Mouse (Mus musculus) ovary, postnatal 10 days (tissue): ENCODE data around the gene Psma7.

Experiments used
- DNase-seq: peaks from one replicate; pipeline ENCODE4 v3.0.0; 2022; ENCODE audit warnings: low spot score

The Psma7 gene

DNA sequence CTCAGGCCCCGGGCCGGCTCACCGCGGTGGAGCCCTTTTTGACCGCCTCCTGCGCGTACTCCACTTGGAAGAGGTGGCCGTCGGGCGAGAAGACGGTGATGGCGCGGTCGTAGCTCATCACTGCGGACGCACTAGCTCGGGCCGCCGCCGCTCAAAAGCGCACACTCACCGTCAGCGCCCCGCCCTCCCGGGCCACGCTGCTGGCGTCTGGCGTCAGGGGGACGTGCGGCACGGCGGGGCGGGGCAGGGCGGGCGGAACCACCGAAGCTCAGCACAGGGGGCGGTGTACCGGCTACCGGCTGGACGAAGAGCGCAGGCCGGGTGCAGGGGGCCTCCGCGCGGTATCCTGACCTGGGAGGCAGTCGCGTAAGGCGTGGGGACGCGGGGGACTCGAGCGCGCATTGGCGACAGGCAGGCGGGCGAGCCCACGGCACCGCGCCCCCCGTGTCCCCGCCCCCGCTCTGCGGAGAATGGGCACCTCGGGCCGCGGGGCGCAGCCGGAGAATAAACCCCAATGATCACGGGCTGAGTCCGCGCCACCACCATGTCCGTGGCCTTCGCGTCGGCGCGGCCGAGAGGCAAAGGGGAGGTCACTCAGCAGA is at the start of gene Psma7, which contains the start of gene Ss18l1:
Gene Psma7 (minus strand): TSS at position 178 of the 602 bp plus-strand sequence.
Gene Ss18l1 (plus strand): TSS at position 254 of the 602 bp plus-strand sequence.
- DNase-seq, result peak; percentile 67

DNA sequence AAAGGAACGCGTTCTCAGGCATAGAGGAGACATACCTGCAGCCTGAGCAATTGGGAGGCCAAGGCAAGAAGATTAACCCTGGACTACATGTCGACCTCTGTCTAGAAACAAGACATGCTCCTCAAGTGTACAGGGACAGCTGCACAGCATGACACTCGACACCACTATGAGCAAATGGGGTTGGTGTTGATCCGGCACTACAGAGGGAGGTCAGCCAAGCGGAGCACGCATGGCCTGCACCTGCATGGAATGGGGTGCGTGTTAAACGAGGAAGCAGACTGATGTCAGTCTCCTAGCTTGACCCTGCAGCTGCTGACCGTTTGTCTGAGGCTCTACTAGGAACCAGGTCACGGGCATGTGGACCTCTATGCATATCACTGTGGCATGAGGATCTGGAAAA is 48.1 kb upstream of the Psma7 start:
- DNase-seq, result no peak

DNA sequence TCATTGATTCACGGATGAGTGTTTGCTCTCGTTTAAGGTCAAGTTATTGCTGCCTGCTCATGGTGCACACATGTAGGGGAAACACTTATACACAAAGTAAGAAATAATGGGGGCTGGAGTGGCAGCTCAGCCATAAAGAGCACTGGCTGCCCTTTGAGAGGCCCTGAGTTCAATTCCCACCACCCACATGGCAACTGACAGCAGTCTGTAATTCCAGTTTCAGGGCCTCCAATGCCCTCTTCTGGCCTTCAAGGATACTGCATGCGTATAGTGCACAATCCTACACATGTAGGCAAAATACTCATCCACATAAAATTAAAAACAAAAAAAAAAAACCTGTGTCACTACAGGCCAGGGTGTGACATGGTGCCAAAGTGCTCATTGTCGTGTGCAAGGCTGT is 45.2 kb upstream of the Psma7 start:
- no peak for DNase-seq

GRCm38 (mm10) chr2:180086637-180087027 is 44.4 kb upstream of the Psma7 start:
- no peak for DNase-seq

- DNase-seq, result no peak
Measured at GRCm38 (mm10) chr2:180085926-180086636, 43.8 kb upstream of the Psma7 start.

GRCm38 (mm10) chr2:180084565-180084964 is 42.3 kb upstream of the Psma7 start:
- no peak for DNase-seq

DNA sequence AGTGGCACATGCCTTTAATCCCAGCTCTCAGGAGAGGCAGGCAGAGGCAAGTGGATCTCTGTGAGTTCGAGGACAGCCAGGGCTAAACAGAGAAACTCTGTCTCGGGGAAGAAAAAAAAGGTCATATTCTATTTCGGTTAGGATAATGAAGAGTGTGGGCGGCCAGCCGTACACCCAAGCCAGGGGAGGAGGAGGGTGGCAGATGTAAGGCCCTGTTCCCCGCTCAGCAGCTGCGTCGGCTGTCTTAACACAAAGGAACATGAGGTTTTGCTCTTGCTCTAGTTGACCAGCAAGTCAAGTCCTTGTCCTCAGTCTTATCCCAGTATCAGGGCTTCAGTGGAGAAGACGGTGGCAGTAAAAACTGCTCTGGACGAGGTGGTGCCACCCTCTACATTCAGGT is 40.8 kb upstream of the Psma7 start:
- DNase-seq, result no peak

- no peak for DNase-seq
Measured at GRCm38 (mm10) chr2:180080680-180081079, 38.4 kb upstream of the Psma7 start.

DNA sequence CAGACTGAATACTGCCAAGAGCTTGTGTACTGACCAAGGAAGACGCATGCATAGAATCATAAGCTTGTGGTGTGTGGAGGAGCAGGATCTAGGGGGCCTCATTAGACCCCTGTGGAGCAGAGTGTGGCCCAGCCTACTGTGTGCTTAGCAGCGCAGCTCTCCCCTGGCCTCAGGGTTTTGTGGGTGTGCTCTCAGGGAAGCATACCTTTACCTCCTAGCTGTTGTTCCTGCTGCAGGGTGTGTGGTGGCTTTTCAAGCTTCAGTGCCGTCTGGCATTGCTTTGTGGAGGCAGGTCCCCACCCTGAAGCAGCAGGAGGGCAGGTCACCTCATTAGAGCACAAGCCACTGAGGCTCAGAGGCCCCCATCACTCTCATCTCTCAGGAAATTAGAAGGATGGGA is 35.4 kb upstream of the Psma7 start:
- DNase-seq, result no peak

- no peak for DNase-seq
Measured at GRCm38 (mm10) chr2:180072886-180073285, 30.7 kb upstream of the Psma7 start.

DNA sequence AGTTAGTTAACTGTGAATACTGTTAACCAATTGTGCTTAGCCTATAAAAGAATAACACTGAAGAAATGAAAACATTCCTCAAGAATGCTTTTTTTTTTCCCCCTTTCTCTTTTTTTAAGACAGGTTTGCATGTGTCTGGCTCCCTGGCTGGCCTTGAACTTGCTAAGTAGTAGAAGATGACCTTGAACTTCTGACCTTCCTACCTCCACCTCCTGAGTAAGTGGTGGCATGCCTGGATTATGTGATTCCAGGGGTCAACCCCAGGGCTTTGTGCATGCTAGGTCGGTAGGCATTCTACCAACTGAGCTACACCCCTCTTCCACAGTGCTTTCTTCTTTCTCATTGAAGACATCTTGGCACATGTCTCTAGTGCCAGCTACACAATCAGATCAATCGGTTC is 29.4 kb upstream of the Psma7 start:
- no peak for DNase-seq

DNA sequence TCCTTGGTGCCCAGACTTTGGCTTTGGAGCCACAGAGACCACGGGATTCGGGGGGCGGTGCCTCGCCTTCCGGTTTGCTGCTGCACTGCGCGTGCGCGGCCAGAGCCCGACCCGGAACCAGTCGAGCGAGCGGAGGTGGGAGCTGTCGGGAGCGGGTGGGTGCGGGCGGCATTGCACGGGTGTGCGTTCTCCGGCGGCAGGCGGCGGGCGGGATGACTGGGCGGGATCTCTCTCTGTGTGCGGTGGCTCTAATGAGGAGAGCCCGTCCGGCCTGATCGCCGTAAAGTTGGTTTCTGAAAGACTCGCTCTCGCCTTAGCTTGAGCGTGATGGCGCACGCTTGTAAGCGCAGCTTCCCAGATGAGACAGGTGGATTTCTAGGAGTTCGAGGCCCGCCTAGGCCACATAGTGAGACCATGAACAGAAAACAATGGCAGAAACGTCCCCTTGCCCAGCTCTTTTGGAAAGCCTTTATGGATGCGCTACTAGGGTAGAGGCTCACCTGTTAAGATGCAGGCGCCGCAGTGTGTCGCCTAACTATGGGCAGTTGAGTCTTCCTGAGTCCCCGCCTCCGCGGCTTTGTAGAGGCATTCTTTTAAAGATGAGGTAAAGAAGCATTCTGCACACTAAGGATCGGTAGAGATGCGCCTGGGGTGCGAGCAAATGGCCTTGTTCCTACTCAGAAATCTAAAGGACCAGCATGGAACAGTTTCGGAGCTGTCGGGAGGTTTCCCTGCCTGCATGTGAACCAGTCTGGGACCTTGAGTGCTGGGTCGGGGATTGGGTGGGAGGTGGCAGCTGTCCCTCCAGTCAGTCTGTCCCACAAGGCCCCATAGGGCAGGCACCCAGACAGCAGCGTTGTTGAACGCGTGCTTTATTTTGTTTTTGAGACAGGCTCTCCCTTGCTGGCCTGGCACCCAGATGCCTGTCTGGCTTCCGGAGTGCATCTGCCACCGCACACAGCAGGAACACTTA is 28.5 kb upstream of the Psma7 start, which contains the start of gene Mtg2:
Gene Mtg2 (plus strand): TSS at position 108 of the 973 bp plus-strand sequence.
- DNase-seq, result peak; percentile 93

DNA sequence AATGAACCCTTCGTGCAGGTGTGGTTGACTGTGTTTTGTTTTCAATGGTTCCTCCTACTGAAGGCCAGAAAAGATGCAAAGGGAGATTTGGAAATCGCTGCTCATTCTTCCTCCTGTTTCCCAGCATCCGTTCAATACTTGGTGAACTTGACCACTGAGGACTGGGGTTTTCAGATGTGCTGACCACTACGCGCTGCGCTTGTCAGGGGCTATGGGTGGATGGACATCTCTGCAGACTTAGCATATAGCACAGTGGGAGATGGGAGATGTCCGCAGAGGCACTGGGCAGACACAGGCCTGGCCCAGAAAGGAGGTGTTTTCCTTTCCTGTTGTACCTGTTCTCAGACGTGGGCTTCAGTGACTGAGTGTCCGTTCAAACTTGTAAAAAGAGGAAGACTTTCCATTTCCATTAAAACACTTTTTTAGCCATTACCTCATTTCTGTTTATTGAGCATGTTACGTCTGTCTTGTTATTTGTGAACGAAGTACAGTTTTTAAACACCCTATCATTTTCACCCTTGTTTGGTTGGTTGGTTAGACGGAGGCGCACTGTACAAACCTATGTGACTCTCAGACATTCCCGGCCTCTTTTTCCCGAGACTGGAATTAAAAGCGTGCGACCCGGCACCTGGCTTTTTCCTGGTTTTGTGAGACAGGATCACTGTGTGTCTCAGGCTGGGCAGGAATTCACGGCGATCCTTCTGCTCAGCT is 27.7 kb upstream of the Psma7 start:
- DNase-seq, result no peak

DNA sequence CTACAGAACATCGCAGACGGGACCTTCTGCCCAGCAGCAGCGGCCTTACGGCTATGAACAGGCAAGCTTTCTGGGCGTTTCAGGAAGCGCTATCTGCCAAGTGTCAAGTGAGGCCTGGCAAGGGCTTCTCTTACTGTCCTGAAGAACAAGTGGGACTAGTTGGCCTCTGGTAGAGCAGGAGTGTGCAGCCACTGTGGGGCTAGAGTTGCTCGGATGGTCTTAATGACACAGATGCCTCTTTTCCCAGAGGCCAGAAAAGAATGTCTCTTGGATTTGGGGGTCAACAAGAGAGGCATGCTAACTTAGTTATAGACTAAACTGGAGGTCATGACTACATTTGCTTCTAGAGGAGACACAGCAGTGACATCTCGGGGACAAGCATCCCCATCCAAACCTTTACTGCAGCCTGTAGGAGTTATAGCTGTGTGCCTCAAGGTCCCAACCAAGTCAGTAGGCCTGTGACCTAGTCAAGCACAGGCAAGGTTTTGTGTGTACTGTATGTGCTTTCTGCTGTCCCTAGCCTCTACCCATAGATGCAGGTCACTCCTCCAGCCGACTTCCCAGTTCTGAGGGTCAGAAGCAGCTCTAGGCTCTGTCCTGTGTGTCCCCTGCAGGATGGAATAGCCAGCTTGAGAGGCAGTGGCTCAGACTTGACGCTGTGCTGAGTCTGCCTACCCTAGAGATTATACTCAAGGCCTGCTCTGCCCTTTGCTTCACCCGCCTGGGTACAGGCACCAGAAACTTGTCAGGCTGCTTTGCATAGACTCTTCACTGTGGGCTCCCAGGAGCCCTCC is 21.3 kb upstream of the Psma7 start:
- no peak for DNase-seq

- DNase-seq, result no peak
Measured at GRCm38 (mm10) chr2:180053001-180053400, 10.8 kb upstream of the Psma7 start.

DNA sequence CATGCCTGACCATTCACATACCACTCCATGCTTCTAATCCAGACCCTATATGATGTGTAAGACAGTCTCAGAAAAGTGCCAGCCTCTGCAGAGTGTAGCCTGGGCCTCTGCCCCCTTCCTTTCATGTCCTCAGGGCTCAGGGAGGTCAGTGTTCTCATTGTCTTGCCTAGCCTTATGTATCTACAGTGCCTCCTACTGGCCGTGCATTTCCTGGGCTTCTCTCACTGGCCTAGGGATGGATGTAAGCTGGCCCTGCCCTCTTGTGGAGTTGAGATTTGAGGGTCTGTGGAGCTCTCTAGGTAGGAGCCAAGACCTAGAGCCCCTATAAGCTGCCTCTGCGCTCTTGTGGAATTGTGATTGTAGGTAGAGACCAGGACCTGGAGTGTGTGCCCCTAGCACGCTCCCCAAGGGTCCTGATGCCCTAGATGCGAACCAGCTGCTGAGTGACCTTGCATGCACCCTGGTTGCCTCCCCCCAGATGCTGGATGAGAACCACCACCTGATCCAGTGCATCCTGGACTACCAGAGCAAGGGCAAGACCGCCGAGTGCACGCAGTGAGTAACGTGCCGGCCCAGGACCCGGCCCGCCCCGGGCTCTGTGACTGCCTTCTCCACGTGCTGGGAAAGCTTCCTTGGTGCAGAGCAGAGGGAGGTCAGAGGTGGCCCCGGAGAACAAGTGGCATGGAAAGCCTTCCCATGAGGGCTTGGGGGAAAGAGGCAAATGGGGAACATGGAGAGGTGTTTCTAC is 9.9 kb upstream of the Psma7 start:
- DNase-seq, result no peak

DNA sequence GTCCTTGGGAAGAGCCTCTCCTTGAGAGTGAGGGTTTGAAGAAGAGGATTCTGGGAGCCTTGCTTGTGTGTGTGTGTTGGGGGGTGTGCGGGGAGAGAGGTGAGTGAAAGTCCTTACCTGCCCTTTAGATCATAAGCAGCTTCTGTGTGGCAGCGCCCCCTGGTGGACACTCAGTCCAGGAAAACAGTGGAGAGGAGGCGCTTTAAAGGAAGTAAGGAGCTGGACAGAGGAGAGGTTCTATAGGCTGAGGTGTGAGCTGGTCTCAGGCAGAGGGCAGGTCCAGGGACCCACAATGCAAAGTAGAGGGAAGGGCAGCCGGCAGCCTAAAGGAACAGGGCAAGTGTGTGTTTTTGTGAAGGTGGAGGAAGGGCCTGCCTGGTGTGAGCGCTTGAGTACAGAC is 8.8 kb upstream of the Psma7 start:
- DNase-seq, result peak; percentile 52

GRCm38 (mm10) chr2:180047980-180048635 is 5.9 kb upstream of the Psma7 start:
- no peak for DNase-seq

DNA sequence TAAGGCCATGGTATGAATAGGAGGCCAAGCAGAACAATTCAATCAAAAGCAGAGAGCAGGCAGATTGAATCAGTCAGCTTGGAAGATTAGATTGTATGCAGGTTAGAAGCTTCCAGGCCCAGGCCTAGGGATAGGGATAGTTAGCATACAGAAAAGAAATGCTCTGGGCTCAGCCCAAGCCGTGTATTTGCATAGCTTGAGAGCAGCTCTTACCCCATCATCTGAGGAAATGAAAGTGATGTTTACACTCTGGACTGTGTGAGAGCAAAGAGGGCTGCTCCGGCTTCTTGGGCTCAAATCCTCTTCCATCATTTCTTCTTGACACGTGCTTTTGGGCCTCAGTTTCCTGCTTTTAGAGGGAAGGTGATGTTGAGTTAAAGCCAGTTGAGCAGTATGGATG is 5.3 kb upstream of the Psma7 start:
- no peak for DNase-seq

DNA sequence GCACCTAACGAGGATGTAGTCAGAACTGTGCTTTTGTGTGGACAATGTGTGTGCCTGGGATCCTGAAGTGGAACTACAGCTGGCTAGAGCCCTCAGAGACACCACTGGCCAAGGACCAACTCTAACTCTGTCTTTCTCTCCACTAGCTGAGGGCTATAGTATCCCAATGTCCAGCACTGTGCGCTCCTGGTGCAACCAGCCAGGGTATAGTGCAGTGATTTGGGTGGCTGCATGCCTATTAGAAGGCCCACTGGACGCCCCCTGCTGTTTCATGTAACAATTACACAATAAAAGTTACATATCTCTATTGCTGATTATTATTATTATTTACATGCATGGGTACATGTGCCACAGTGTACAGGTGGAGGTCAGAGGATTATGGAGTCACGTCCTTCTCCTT is 3.0 kb upstream of the Psma7 start:
- DNase-seq, result no peak
